Mouse (Mus musculus) brain, embryonic 18.5 days (tissue): ENCODE results near the gene Spin2d.
"Not testable (repeated sequence)": the region's sequence is repeated elsewhere in the genome, so short reads cannot be mapped to it uniquely, and the experiment has no call there.

Experiments used
- DNase-seq: peaks from one replicate; pipeline ENCODE4 v3.0.0-alpha.2; 2012; ENCODE audit warnings: low read depth, low spot score

Gene Spin2d

GRCm38 (mm10) chrX:73176889-73177288 is at the start of gene Spin2d:
Gene Spin2d, minus strand, starts transcription at chrX:73176989.
- DNase-seq: not testable (repeated sequence)

GRCm38 (mm10) chrX:73225365-73225764 is 48.6 kb upstream of the Spin2d start:
- no peak for DNase-seq

GRCm38 (mm10) chrX:73213819-73214564 is 37.2 kb upstream of the Spin2d start, which contains the start of gene Xlr4b:
Gene Xlr4b, plus strand, starts transcription at chrX:73214333.
- DNase-seq: not testable (repeated sequence)

- not testable (repeated sequence) for DNase-seq
Measured at GRCm38 (mm10) chrX:73191934-73192333, 15.1 kb upstream of the Spin2d start, which contains the start of gene Xlr3b. Gene Xlr3b, plus strand, starts transcription at chrX:73192207.

GRCm38 (mm10) chrX:73149350-73149749 is 27.4 kb downstream of the Spin2d start, which contains the start of gene DXBay18:
Gene DXBay18, minus strand, starts transcription at chrX:73149450.
- DNase-seq: not testable (repeated sequence)

GRCm38 (mm10) chrX:73148496-73148895 is 28.3 kb downstream of the Spin2d start, which contains the start of gene Xlr5b:
Gene Xlr5b, plus strand, starts transcription at chrX:73148796.
- DNase-seq: not testable (repeated sequence)

GRCm38 (mm10) chrX:73143218-73143618 is 33.6 kb downstream of the Spin2d start:
- DNase-seq: not testable (repeated sequence)
